8 mouse cellular contexts compared by ENCODE assay signal in the genomic region with DNA sequence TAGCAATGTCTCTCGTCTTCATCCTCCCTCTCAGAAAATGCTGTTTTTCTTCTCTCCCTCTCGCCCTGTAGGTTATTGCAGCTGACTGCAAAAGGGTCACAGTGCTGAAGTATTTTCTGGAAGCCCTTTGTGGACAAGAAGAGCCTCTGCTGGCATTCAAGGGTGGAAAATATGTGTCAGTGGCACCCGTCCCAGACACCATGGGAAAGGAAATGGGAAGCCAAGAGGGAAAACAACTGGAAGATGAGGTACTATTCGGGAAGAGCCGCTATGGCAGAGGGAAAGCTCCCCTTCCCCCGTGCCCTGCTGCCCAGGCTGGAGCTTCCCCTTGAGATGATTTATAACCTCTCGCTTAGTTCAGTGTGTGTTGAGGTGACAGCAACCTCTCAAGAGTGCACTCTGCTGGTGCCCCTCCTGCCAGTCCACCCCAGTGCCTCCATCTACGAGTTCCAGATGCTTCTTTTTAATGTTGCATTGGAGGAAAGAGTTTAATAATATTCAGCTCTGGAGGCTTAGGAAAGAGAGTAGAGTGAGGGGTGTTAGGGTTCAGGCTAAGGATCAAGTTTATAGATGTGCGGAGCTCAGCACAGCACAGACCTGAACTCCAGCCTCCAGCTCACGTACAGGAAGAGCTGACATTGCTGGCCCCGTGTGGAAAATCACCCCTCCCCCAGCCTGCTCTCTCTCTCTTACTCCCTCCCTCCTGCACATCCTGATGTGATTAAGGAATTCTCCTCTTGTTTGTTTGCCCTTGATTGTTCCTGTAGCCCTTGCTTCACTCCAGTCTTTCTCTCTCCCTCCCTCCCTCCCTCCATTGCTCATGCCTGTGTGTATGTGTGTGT. TPM values are rescaled to one million over a fixed set of nuclear protein-coding genes. Genes with fewer than 3 reads are reported as not detected.
A peak's percentile ranks its signal among the peaks of the same experiment; 100 is the strongest.
DNase-seq lines count a peak whose midpoint lies in the region; ATAC-seq and TF ChIP-seq lines count a peak whose summit lies in the region.

No protein-coding gene starts in this region.

- peaks cover 86% of the 10 kb centered on the region for H3K4me1 ChIP-seq in embryonic facial prominence, embryonic 10.5 days
- peaks cover 36% of the 10 kb centered on the region for H3K4me1 ChIP-seq in heart, postnatal 0 days (ENCODE audit: control insufficient read depth, insufficient read depth)
- H3K4me1 ChIP-seq in midbrain, embryonic 14.5 days (ENCODE audit: control insufficient read depth, insufficient read depth, low read length), result no peaks in the 10 kb centered on the region

- H3K27me3 ChIP-seq in embryonic facial prominence, embryonic 10.5 days (replicated peaks; ENCODE audit: low read depth, poor library complexity, severe bottlenecking), result no peaks in the 10 kb centered on the region
- no peaks in the 10 kb centered on the region for H3K27me3 ChIP-seq in heart, postnatal 0 days (ENCODE audit: control insufficient read depth, insufficient read depth, low read length)
- no peaks in the 10 kb centered on the region for H3K27me3 ChIP-seq in midbrain, embryonic 14.5 days (ENCODE audit: control insufficient read depth, insufficient read depth, low read length)

- TF ChIP-seq EP300 in heart, postnatal 0 days (IDR thresholded peaks at IDR 0.05; ENCODE audit: low read depth), result peak; percentile 25; the same call in 1 of the 2 replicates

- intact Hi-C loops in left cerebral cortex, postnatal 36 days (cut with DNase I), result loop anchor here (10.0 kb wide), 1 partner anchor 155 kb away; no protein-coding TSS in a partner anchor

- peak; percentile 67 for ATAC-seq in heart, postnatal 0 days (ENCODE audit: insufficient read depth, low read depth)
- no peak for ATAC-seq in midbrain, embryonic 14.5 days (ENCODE audit: low FRiP score, low TSS enrichment)
- no peak for ATAC-seq in megakaryocyte-erythroid progenitor cell, adult 5-6 weeks (replicated peaks; ENCODE audit: low FRiP score, low TSS enrichment, poor library complexity, severe bottlenecking)

- H3K27ac ChIP-seq in embryonic facial prominence, embryonic 10.5 days (replicated peaks), result peak overlapping the region; percentile 77
- H3K27ac ChIP-seq in heart, postnatal 0 days (ENCODE audit: low read depth), result peak overlapping the region; percentile 79
- 0 out of 2 replicates have a peak overlapping the region, but pooled peaks have one; percentile 55 for H3K27ac ChIP-seq in midbrain, embryonic 14.5 days (replicated peaks; ENCODE audit: low read depth, low read length)

- WGBS in embryonic facial prominence, embryonic 10.5 days, result 35% methylated on average over 11 of the region's 11 CpGs
- 21% methylated on average over 11 of the region's 11 CpGs for WGBS in heart, postnatal 0 days
- 74% methylated on average over 11 of the region's 11 CpGs for WGBS in midbrain, embryonic 14.5 days

- H3K4me2 ChIP-seq in heart, postnatal 0 days (ENCODE audit: low read depth, low read length), result peak overlapping the region; percentile 22; the same call in 1 of the 2 replicates
- H3K4me2 ChIP-seq in midbrain, embryonic 14.5 days (ENCODE audit: low read length), result no peak overlapping the region

- peaks cover 38% of the 10 kb centered on the region for H3K36me3 ChIP-seq in embryonic facial prominence, embryonic 10.5 days (replicated peaks)
- H3K36me3 ChIP-seq in heart, postnatal 0 days (replicated peaks; ENCODE audit: control insufficient read depth, insufficient read depth, low read length), result peaks cover 25% of the 10 kb centered on the region
- H3K36me3 ChIP-seq in midbrain, embryonic 14.5 days (ENCODE audit: control insufficient read depth, insufficient read depth, low read length), result peaks cover 33% of the 10 kb centered on the region

- no peaks in the 10 kb centered on the region for H3K9me3 ChIP-seq in embryonic facial prominence, embryonic 10.5 days
- no peaks in the 10 kb centered on the region for H3K9me3 ChIP-seq in heart, postnatal 0 days (replicated peaks; ENCODE audit: control insufficient read depth, low read length)
- H3K9me3 ChIP-seq in midbrain, embryonic 14.5 days (ENCODE audit: control insufficient read depth, low read length), result no peaks in the 10 kb centered on the region

- H3K9ac ChIP-seq in heart, postnatal 0 days (replicated peaks; ENCODE audit: low read depth, low read length), result no peak overlapping the region
- H3K9ac ChIP-seq in midbrain, embryonic 14.5 days (replicated peaks; ENCODE audit: low read length), result no peak overlapping the region

- peak; percentile 65 to 66 for DNase-seq in cerebellum, postnatal 25 days
- no peak for DNase-seq in cerebellum, adult 9-11 months
- DNase-seq in embryonic facial prominence, embryonic 10.5 days (ENCODE audit: low spot score), result peak; percentile 82
- peak; percentile 86 for DNase-seq in heart, postnatal 0 days (ENCODE audit: low spot score)
- peak; percentile 83 for DNase-seq in kidney, postnatal 14 days
- DNase-seq in midbrain, embryonic 14.5 days, result no peak
- no peak for DNase-seq in left cerebral cortex, postnatal 36 days (ENCODE audit: low spot score in 2 of 2)

- peak overlapping the region; percentile 25; the same call in 1 of the 2 replicates for H3K4me3 ChIP-seq in embryonic facial prominence, embryonic 10.5 days
- H3K4me3 ChIP-seq in heart, postnatal 0 days (ENCODE audit: low read depth, low read length), result no peak overlapping the region
- no peak overlapping the region for H3K4me3 ChIP-seq in midbrain, embryonic 14.5 days (replicated peaks; ENCODE audit: low read depth, low read length)

- peak; percentile 1; the same call in 1 of the 2 replicates for TF ChIP-seq CTCF in heart, postnatal 0 days (IDR thresholded peaks at IDR 0.05; ENCODE audit: low read depth)

RNA-seq across cellular contexts. Expression of a gene that starts 30.0 kb away (rescaled TPM):
- 0.23 and 1.3 TPM in 2 replicates for polyA plus RNA-seq in embryonic facial prominence, embryonic 10.5 days (2016; fragmentation: Nextera tagmentation; extraction: Ambion mirVana)
- 17.8 and 19.5 TPM in 2 replicates for total RNA-seq in heart, postnatal 0 days (2014; rRNA removed; ENCODE audit: low replicate concordance)
- polyA plus RNA-seq in heart, postnatal 0 days (2015; fragmentation: Nextera tagmentation; extraction: Ambion mirVana), result 4.8 and 6.1 TPM in 2 replicates
- 0.66 and 0.92 TPM in 2 replicates for polyA plus RNA-seq in midbrain, embryonic 14.5 days (2014; fragmentation: Nextera tagmentation; extraction: Ambion mirVana)
- total RNA-seq in megakaryocyte-erythroid progenitor cell, adult 5-6 weeks (2014; fragmentation: Nextera tagmentation), result 0.17 TPM in 1 of 2 replicates, not detected in the other
- 0.52 TPM in 1 of 2 replicates, not detected in the other for total RNA-seq in megakaryocyte-erythroid progenitor cell, adult 5-6 weeks (2017)
- 1 to 10 TPM; 2.7 to 3.3 TPM for total RNA-seq in left cerebral cortex, postnatal 36 days (2021)

RNA-seq across cellular contexts. Expression of a gene that starts 39.3 kb away (rescaled TPM):
- polyA plus RNA-seq in embryonic facial prominence, embryonic 10.5 days (2016; fragmentation: Nextera tagmentation; extraction: Ambion mirVana), result 35.4 and 36.7 TPM in 2 replicates
- total RNA-seq in heart, postnatal 0 days (2014; rRNA removed; ENCODE audit: low replicate concordance), result 8.9 and 35.2 TPM in 2 replicates
- 12.9 and 13.4 TPM in 2 replicates for polyA plus RNA-seq in heart, postnatal 0 days (2015; fragmentation: Nextera tagmentation; extraction: Ambion mirVana)
- 15.4 and 20.2 TPM in 2 replicates for polyA plus RNA-seq in midbrain, embryonic 14.5 days (2014; fragmentation: Nextera tagmentation; extraction: Ambion mirVana)
- total RNA-seq in megakaryocyte-erythroid progenitor cell, adult 5-6 weeks (2014; fragmentation: Nextera tagmentation), result 18.8 and 21.3 TPM in 2 replicates
- total RNA-seq in megakaryocyte-erythroid progenitor cell, adult 5-6 weeks (2017), result 17.6 and 29.0 TPM in 2 replicates
- total RNA-seq in left cerebral cortex, postnatal 36 days (2021), result 10 to 100 TPM; 11.0 to 13.3 TPM

RNA-seq across cellular contexts. Expression of a gene that starts 51.7 kb away (rescaled TPM):
- polyA plus RNA-seq in embryonic facial prominence, embryonic 10.5 days (2016; fragmentation: Nextera tagmentation; extraction: Ambion mirVana), result 24.9 and 29.2 TPM in 2 replicates
- total RNA-seq in heart, postnatal 0 days (2014; rRNA removed; ENCODE audit: low replicate concordance), result 34.4 and 72.1 TPM in 2 replicates
- 19.3 and 20.2 TPM in 2 replicates for polyA plus RNA-seq in heart, postnatal 0 days (2015; fragmentation: Nextera tagmentation; extraction: Ambion mirVana)
- 13.7 and 14.8 TPM in 2 replicates for polyA plus RNA-seq in midbrain, embryonic 14.5 days (2014; fragmentation: Nextera tagmentation; extraction: Ambion mirVana)
- 22.3 and 25.0 TPM in 2 replicates for total RNA-seq in megakaryocyte-erythroid progenitor cell, adult 5-6 weeks (2014; fragmentation: Nextera tagmentation)
- total RNA-seq in megakaryocyte-erythroid progenitor cell, adult 5-6 weeks (2017), result 13.3 and 14.2 TPM in 2 replicates
- 10 to 100 TPM; 25.3 to 25.6 TPM for total RNA-seq in left cerebral cortex, postnatal 36 days (2021)

RNA-seq across cellular contexts. Expression of a gene that starts 54.2 kb away (rescaled TPM):
- polyA plus RNA-seq in embryonic facial prominence, embryonic 10.5 days (2016; fragmentation: Nextera tagmentation; extraction: Ambion mirVana), result 1.5 and 2.1 TPM in 2 replicates
- total RNA-seq in heart, postnatal 0 days (2014; rRNA removed; ENCODE audit: low replicate concordance), result 6.0 and 19.7 TPM in 2 replicates
- 12.2 and 12.8 TPM in 2 replicates for polyA plus RNA-seq in heart, postnatal 0 days (2015; fragmentation: Nextera tagmentation; extraction: Ambion mirVana)
- polyA plus RNA-seq in midbrain, embryonic 14.5 days (2014; fragmentation: Nextera tagmentation; extraction: Ambion mirVana), result 16.5 and 17.4 TPM in 2 replicates
- not detected in 2 replicates for total RNA-seq in megakaryocyte-erythroid progenitor cell, adult 5-6 weeks (2014; fragmentation: Nextera tagmentation)
- total RNA-seq in megakaryocyte-erythroid progenitor cell, adult 5-6 weeks (2017), result 0.80 TPM in 1 of 2 replicates, not detected in the other
- 10 to 100 TPM; 83.5 to 88.3 TPM for total RNA-seq in left cerebral cortex, postnatal 36 days (2021)

Comparison
In these comparisons a context has a peak if more than half of its experiments do, and no peak if none do; other contexts are left out.
1. DNase-seq: peak in cerebellum, postnatal 25 days (2 of 2), embryonic facial prominence, embryonic 10.5 days (single experiment), heart, postnatal 0 days (single experiment) and kidney, postnatal 14 days (single experiment); none in cerebellum, adult 9-11 months (single experiment), midbrain, embryonic 14.5 days (single experiment) and left cerebral cortex, postnatal 36 days (0 of 2).
2. Peak in every context shown above with its lines, with median percentiles within 50 percentile points of each other: H3K27ac ChIP-seq.